Mouse (Mus musculus): ENCODE data around the gene Mrgprb8. TPM values are rescaled to one million over a fixed set of nuclear protein-coding genes. Genes with fewer than 3 reads are reported as not detected.
"Not testable (repeated sequence)": the region's sequence is repeated elsewhere in the genome, so short reads cannot be mapped to it uniquely, and the experiment has no call there.

Mrgprb8 gene
- not detected for total RNA-seq (2022)

- DNase-seq (ENCODE audit: low spot score): no peak
Observed at GRCm38 (mm10) chr7:48388226-48388625, at the start of gene Mrgprb8. Gene Mrgprb8 (plus strand): TSS chr7:48388526.

- DNase-seq (ENCODE audit: low spot score): not testable (repeated sequence)
Observed at GRCm38 (mm10) chr7:48435936-48436335, 47.6 kb downstream of the Mrgprb8 start.

GRCm38 (mm10) chr7:48436581-48436980 lies 48.3 kb downstream of the Mrgprb8 start:
- DNase-seq (ENCODE audit: low spot score): no peak

Other genes with a start within 250 kb of the Mrgprb8 start
- gene Mrgprb5, start 219.5 kb upstream of the Mrgprb8 start, total RNA-seq (2022): not detected
- not detected for gene Mrgprb4, start 189.2 kb upstream of the Mrgprb8 start, total RNA-seq (2022)
- under 1 TPM in 1 of 4 experiments, not detected in 3; 0.05 TPM for gene Mrgprb1, start 67.8 kb downstream of the Mrgprb8 start, total RNA-seq (2022)
- gene Mrgprx2, start 110.8 kb downstream of the Mrgprb8 start, total RNA-seq (2022): under 1 TPM in 1 of 4 experiments, not detected in 3; 0.09 TPM
- gene Mrgprb2, start 169.6 kb downstream of the Mrgprb8 start, total RNA-seq (2022): under 1 TPM in 1 of 4 experiments, not detected in 3; 0.11 TPM

All from heart, adult 8-10 months (tissue).